Comparison of ENCODE assay signal across 24 mouse cellular contexts in the genomic region with DNA sequence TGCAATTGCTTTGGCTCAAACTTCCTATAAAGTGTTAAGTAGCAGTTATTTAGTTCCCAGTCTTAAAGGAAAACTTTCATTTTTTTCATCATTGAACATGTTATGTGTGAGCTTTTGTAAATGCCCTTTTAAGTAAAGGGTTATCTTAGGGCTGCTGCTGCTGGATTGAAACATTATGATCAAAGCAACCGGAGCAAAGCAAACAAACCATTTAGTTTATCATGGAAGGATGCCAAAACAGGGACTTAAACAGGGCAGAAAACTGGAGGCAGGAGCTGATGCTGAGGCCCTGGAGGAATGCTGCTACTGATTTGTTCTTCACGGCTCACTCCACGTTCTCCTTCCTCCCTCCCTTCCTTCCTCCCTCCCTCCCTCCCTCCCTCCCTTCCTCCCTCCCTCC.
DNase-seq lines count a peak whose midpoint lies in the region; ATAC-seq and TF ChIP-seq lines count a peak whose summit lies in the region.
"Had no signal": no experiment of that assay in that cellular context is flagged by ENCODE, and none has a peak within 500 bp of the region (broad histone marks: within the 10 kb centered on the region; RNA-seq: fewer than 3 reads in every experiment).

No protein-coding gene starts in this region.

- H3K27ac ChIP-seq in forebrain, embryonic 14.5 days (ENCODE audit: low read depth, low read length): no peak overlapping the region
- no peak overlapping the region for H3K27ac ChIP-seq in forebrain, embryonic 11.5 days (ENCODE audit: low read depth, low read length)
- H3K27ac ChIP-seq in lung, embryonic 14.5 days (ENCODE audit: low read depth): no peak overlapping the region
- H3K27ac ChIP-seq in stomach, embryonic 15.5 days: no peak overlapping the region
- H3K27ac ChIP-seq: embryonic facial prominence, embryonic 12.5 days; forebrain, embryonic 13.5 days; gastrocnemius, adult 2 months; hindbrain, embryonic 12.5 days; hindbrain, embryonic 15.5 days had no signal

- WGBS in forebrain, embryonic 14.5 days: 27% methylated on average over 3 of the region's 3 CpGs
- WGBS in forebrain, embryonic 11.5 days: 62% methylated on average over 3 of the region's 3 CpGs
- whole genome bisulfite sequencing in lung, embryonic 14.5 days: 11% methylated on average over 3 of the region's 3 CpGs
- 25% methylated on average over 3 of the region's 3 CpGs for WGBS in stomach, embryonic 15.5 days

- H3K27me3 ChIP-seq in forebrain, embryonic 14.5 days (replicated peaks; ENCODE audit: control insufficient read depth, insufficient read depth, low read length): no peaks in the 10 kb centered on the region
- no peaks in the 10 kb centered on the region for H3K27me3 ChIP-seq in forebrain, embryonic 11.5 days (ENCODE audit: control insufficient read depth, insufficient read depth, low read length)
- no peaks in the 10 kb centered on the region for H3K27me3 ChIP-seq in lung, embryonic 14.5 days (ENCODE audit: insufficient read depth, low read length)
- no peaks in the 10 kb centered on the region for H3K27me3 ChIP-seq in stomach, embryonic 15.5 days (replicated peaks)
- H3K27me3 ChIP-seq: embryonic facial prominence, embryonic 12.5 days; forebrain, embryonic 13.5 days; hindbrain, embryonic 12.5 days; hindbrain, embryonic 15.5 days had no signal

- H3K4me3 ChIP-seq in forebrain, embryonic 14.5 days (ENCODE audit: low read depth, low read length): no peak overlapping the region
- no peak overlapping the region for H3K4me3 ChIP-seq in forebrain, embryonic 11.5 days (ENCODE audit: low read depth, low read length)
- no peak overlapping the region for H3K4me3 ChIP-seq in lung, embryonic 14.5 days (ENCODE audit: low read depth, low read length)
- no peak overlapping the region for H3K4me3 ChIP-seq in stomach, embryonic 15.5 days (replicated peaks)
- H3K4me3 ChIP-seq: embryonic facial prominence, embryonic 12.5 days; erythroblast, embryonic 14.5 days; forebrain, embryonic 13.5 days; gastrocnemius, adult 2 months; hindbrain, embryonic 12.5 days; hindbrain, embryonic 15.5 days had no signal

- H3K9me3 ChIP-seq in forebrain, embryonic 14.5 days (replicated peaks; ENCODE audit: control insufficient read depth, low read length): no peaks in the 10 kb centered on the region
- H3K9me3 ChIP-seq in forebrain, embryonic 11.5 days (ENCODE audit: control insufficient read depth, low read length): no peaks in the 10 kb centered on the region
- no peaks in the 10 kb centered on the region for H3K9me3 ChIP-seq in lung, embryonic 14.5 days (ENCODE audit: low read depth, low read length)
- H3K9me3 ChIP-seq in stomach, embryonic 15.5 days: no peaks in the 10 kb centered on the region
- H3K9me3 ChIP-seq: embryonic facial prominence, embryonic 12.5 days; hindbrain, embryonic 15.5 days had no signal

- no peak overlapping the region for H3K9ac ChIP-seq in forebrain, embryonic 14.5 days (ENCODE audit: low read length)
- no peak overlapping the region for H3K9ac ChIP-seq in forebrain, embryonic 11.5 days (ENCODE audit: low read length)
- no peak overlapping the region for H3K9ac ChIP-seq in lung, embryonic 14.5 days
- H3K9ac ChIP-seq in stomach, embryonic 15.5 days: no peak overlapping the region
- H3K9ac ChIP-seq: embryonic facial prominence, embryonic 12.5 days; forebrain, embryonic 13.5 days; forebrain, postnatal 0 days; hindbrain, embryonic 12.5 days; hindbrain, embryonic 15.5 days had no signal

- peak; percentile 23 for DNase-seq in forebrain, embryonic 14.5 days (ENCODE audit: low spot score)
- DNase-seq in forebrain, embryonic 11.5 days (ENCODE audit: low spot score): no peak
- peak; percentile 64 for DNase-seq in lung, embryonic 14.5 days
- DNase-seq in lung, postnatal 14 days: no peak
- DNase-seq in brain, embryonic 14.5 days (ENCODE audit: low read depth): peak; percentile 40
- DNase-seq in layer of hippocampus, adult 9-10 months (ENCODE audit: low spot score): no peak
- DNase-seq: adrenal gland, adult 8-10 months; adrenal gland, postnatal 36 days; cerebellum, adult 11 months; cerebellum, adult 2 months; cerebellum, adult 9-11 months; cerebellum, postnatal 25 days; forebrain, postnatal 0 days; gastrocnemius, adult 2 months; gastrocnemius, postnatal 14 days; heart, adult 11 months had no signal

- TF ChIP-seq POLR2A in brain, embryonic 14.5 days (IDR thresholded peaks at IDR 0.05; ENCODE audit: borderline replicate concordance, extremely low read depth, insufficient read depth, insufficient read length, poor library complexity, severe bottlenecking): no peak

- H3K36me3 ChIP-seq in forebrain, embryonic 14.5 days (ENCODE audit: control insufficient read depth, insufficient read depth, low read length): no peaks in the 10 kb centered on the region
- H3K36me3 ChIP-seq in forebrain, embryonic 11.5 days (ENCODE audit: control insufficient read depth, insufficient read depth, low read length): no peaks in the 10 kb centered on the region
- H3K36me3 ChIP-seq in lung, embryonic 14.5 days (ENCODE audit: insufficient read depth): no peaks in the 10 kb centered on the region
- H3K36me3 ChIP-seq in stomach, embryonic 15.5 days: no peaks in the 10 kb centered on the region
- H3K36me3 ChIP-seq: embryonic facial prominence, embryonic 12.5 days; hindbrain, embryonic 12.5 days; hindbrain, embryonic 15.5 days had no signal

- ATAC-seq in forebrain, embryonic 14.5 days: no peak
- ATAC-seq in forebrain, embryonic 11.5 days (replicated peaks; ENCODE audit: low FRiP score): no peak
- ATAC-seq in lung, embryonic 14.5 days (ENCODE audit: insufficient read depth): peak; percentile 47
- ATAC-seq in stomach, embryonic 15.5 days (ENCODE audit: insufficient read depth, low FRiP score, low read depth): 0 out of 2 replicates have a peak, but pooled peaks have one; percentile 39
- ATAC-seq: CD4-positive, CD25-positive, alpha-beta regulatory T cell, adult 4 months; forebrain, embryonic 13.5 days; forebrain, postnatal 0 days had no signal

- no peak for TF ChIP-seq CTCF in lung, embryonic 14.5 days (IDR thresholded peaks at IDR 0.05; ENCODE audit: low read depth)
- TF ChIP-seq CTCF in brain, embryonic 14.5 days (IDR thresholded peaks at IDR 0.05; ENCODE audit: borderline replicate concordance, extremely low read depth, insufficient read depth, insufficient read length): no peak

- H3K4me2 ChIP-seq in forebrain, embryonic 14.5 days (ENCODE audit: low read length): no peak overlapping the region
- H3K4me2 ChIP-seq in forebrain, embryonic 11.5 days (ENCODE audit: low read depth, low read length, severe bottlenecking): no peak overlapping the region
- H3K4me2 ChIP-seq in lung, embryonic 14.5 days: no peak overlapping the region
- no peak overlapping the region for H3K4me2 ChIP-seq in stomach, embryonic 15.5 days
- H3K4me2 ChIP-seq: embryonic facial prominence, embryonic 12.5 days; forebrain, embryonic 13.5 days; heart, embryonic 11.5 days; hindbrain, embryonic 12.5 days; hindbrain, embryonic 15.5 days had no signal

- H3K4me1 ChIP-seq in forebrain, embryonic 14.5 days (ENCODE audit: control insufficient read depth, insufficient read depth, low read length): no peaks in the 10 kb centered on the region
- H3K4me1 ChIP-seq in forebrain, embryonic 11.5 days (replicated peaks; ENCODE audit: control insufficient read depth, insufficient read depth, low read length): no peaks in the 10 kb centered on the region
- no peaks in the 10 kb centered on the region for H3K4me1 ChIP-seq in lung, embryonic 14.5 days (ENCODE audit: insufficient read depth)
- no peaks in the 10 kb centered on the region for H3K4me1 ChIP-seq in stomach, embryonic 15.5 days
- H3K4me1 ChIP-seq: embryonic facial prominence, embryonic 12.5 days; forebrain, embryonic 13.5 days; hindbrain, embryonic 12.5 days; hindbrain, embryonic 15.5 days had no signal

Comparison
In these comparisons a context has a peak if more than half of its experiments do, and no peak if none do; other contexts are left out.
1. DNase-seq: peak in forebrain, embryonic 14.5 days (single experiment), lung, embryonic 14.5 days (single experiment) and brain, embryonic 14.5 days (single experiment); none in forebrain, embryonic 11.5 days (single experiment), lung, postnatal 14 days (single experiment) and layer of hippocampus, adult 9-10 months (single experiment).
2. ATAC-seq: peak in lung, embryonic 14.5 days (single experiment) and stomach, embryonic 15.5 days (single experiment); none in forebrain, embryonic 14.5 days (single experiment) and forebrain, embryonic 11.5 days (single experiment).